Mouse (Mus musculus): ENCODE measurements around the gene Meox2. TPM values are rescaled to one million over a fixed set of nuclear protein-coding genes. Genes with fewer than 3 reads are reported as not detected.

Meox2 gene
- polyA plus RNA-seq, 1 experiment from 2014 or later, result 46.4 TPM

GRCm38 (mm10) chr12:37110977-37111376, 2.6 kb downstream of the Meox2 start:
- no peaks in the 10 kb centered on the region for H3K9me3 ChIP-seq (ENCODE audit: control insufficient read depth, low read length)
- H3K4me1 ChIP-seq (replicated peaks; ENCODE audit: control insufficient read depth, insufficient read depth, low read length), result peaks cover 5% of the 10 kb centered on the region
- 24% methylated on average over 9 of the region's 9 CpGs for WGBS
- peak overlapping the region; percentile 52 for H3K4me2 ChIP-seq (ENCODE audit: low read depth, low read length)
- H3K9ac ChIP-seq (ENCODE audit: low read length), result peak overlapping the region; percentile 64
- no peak for ATAC-seq (ENCODE audit: low read depth)
- peak overlapping the region; percentile 52 for H3K4me3 ChIP-seq (ENCODE audit: low read length)
- H3K27me3 ChIP-seq (ENCODE audit: control insufficient read depth, insufficient read depth, low read depth, low read length), result peaks cover 3% of the 10 kb centered on the region; the same call in 1 of the 2 replicates
- peak overlapping the region; percentile 63 for H3K27ac ChIP-seq (ENCODE audit: low read length)
- H3K36me3 ChIP-seq (ENCODE audit: control insufficient read depth, insufficient read depth, low read length), result no peaks in the 10 kb centered on the region

- H3K4me3 ChIP-seq (ENCODE audit: low read length), result no peak overlapping the region
- no peak for ATAC-seq (ENCODE audit: low read depth)
- H3K36me3 ChIP-seq (ENCODE audit: control insufficient read depth, insufficient read depth, low read length), result no peaks in the 10 kb centered on the region
- WGBS, result 87% methylated on average over 5 of the region's 5 CpGs
- no peaks in the 10 kb centered on the region for H3K4me1 ChIP-seq (replicated peaks; ENCODE audit: control insufficient read depth, insufficient read depth, low read length)
- H3K4me2 ChIP-seq (ENCODE audit: low read depth, low read length), result no peak overlapping the region
- no peak overlapping the region for H3K9ac ChIP-seq (ENCODE audit: low read length)
- no peaks in the 10 kb centered on the region for H3K9me3 ChIP-seq (ENCODE audit: control insufficient read depth, low read length)
- no peak overlapping the region for H3K27ac ChIP-seq (ENCODE audit: low read length)
- H3K27me3 ChIP-seq (ENCODE audit: control insufficient read depth, insufficient read depth, low read depth, low read length), result no peaks in the 10 kb centered on the region
These were observed 10.9 kb downstream of the Meox2 start for GRCm38 (mm10) chr12:37119246-37119645.

- 74% methylated on average over 2 of the region's 2 CpGs for WGBS
- no peak overlapping the region for H3K4me3 ChIP-seq (ENCODE audit: low read length)
- H3K4me2 ChIP-seq (ENCODE audit: low read depth, low read length), result no peak overlapping the region
- no peak overlapping the region for H3K9ac ChIP-seq (ENCODE audit: low read length)
- H3K4me1 ChIP-seq (replicated peaks; ENCODE audit: control insufficient read depth, insufficient read depth, low read length), result no peaks in the 10 kb centered on the region
- H3K9me3 ChIP-seq (ENCODE audit: control insufficient read depth, low read length), result no peaks in the 10 kb centered on the region
- H3K27ac ChIP-seq (ENCODE audit: low read length), result no peak overlapping the region
- no peak for ATAC-seq (ENCODE audit: low read depth)
- no peaks in the 10 kb centered on the region for H3K36me3 ChIP-seq (ENCODE audit: control insufficient read depth, insufficient read depth, low read length)
- H3K27me3 ChIP-seq (ENCODE audit: control insufficient read depth, insufficient read depth, low read depth, low read length), result no peaks in the 10 kb centered on the region
These were observed 15.4 kb downstream of the Meox2 start for GRCm38 (mm10) chr12:37123763-37124162.

GRCm38 (mm10) chr12:37142080-37142703, 33.9 kb downstream of the Meox2 start:
- Histone ChIP-seq H3K27ac (ENCODE audit: low read length) (no peak overlapping the region), H3K36me3 (ENCODE audit: control insufficient read depth, insufficient read depth, low read length) (no peaks in the 10 kb centered on the region), H3K4me3 (ENCODE audit: low read length) (no peak overlapping the region), H3K9me3 (ENCODE audit: control insufficient read depth, low read length) (no peaks in the 10 kb centered on the region), H3K27me3 (ENCODE audit: control insufficient read depth, insufficient read depth, low read depth, low read length) (no peaks in the 10 kb centered on the region), H3K4me1 (replicated peaks; ENCODE audit: control insufficient read depth, insufficient read depth, low read length) (no peaks in the 10 kb centered on the region), H3K4me2 (ENCODE audit: low read depth, low read length) (no peak overlapping the region), H3K9ac (ENCODE audit: low read length) (no peak overlapping the region)
- ATAC-seq (ENCODE audit: low read depth), result peak; percentile 41; the same call in 1 of the 2 replicates
- whole genome bisulfite sequencing, result 27% methylated on average over 3 of the region's 3 CpGs

GRCm38 (mm10) chr12:37143879-37144278, 35.5 kb downstream of the Meox2 start:
- Histone ChIP-seq H3K4me3 (ENCODE audit: low read length) (no peak overlapping the region), H3K36me3 (ENCODE audit: control insufficient read depth, insufficient read depth, low read length) (no peaks in the 10 kb centered on the region), H3K27me3 (ENCODE audit: control insufficient read depth, insufficient read depth, low read depth, low read length) (no peaks in the 10 kb centered on the region), H3K9ac (ENCODE audit: low read length) (no peak overlapping the region), H3K9me3 (ENCODE audit: control insufficient read depth, low read length) (no peaks in the 10 kb centered on the region), H3K4me2 (ENCODE audit: low read depth, low read length) (no peak overlapping the region), H3K4me1 (replicated peaks; ENCODE audit: control insufficient read depth, insufficient read depth, low read length) (no peaks in the 10 kb centered on the region), H3K27ac (ENCODE audit: low read length) (no peak overlapping the region)
- no peak for ATAC-seq (ENCODE audit: low read depth)
- WGBS, result 89% methylated on average over 1 of the region's 1 CpGs

GRCm38 (mm10) chr12:37167742-37168141, 59.4 kb downstream of the Meox2 start:
- no peak overlapping the region for H3K4me3 ChIP-seq (ENCODE audit: low read length)
- no peak overlapping the region for H3K27ac ChIP-seq (ENCODE audit: low read length)
- no peak for ATAC-seq (ENCODE audit: low read depth)
- H3K4me1 ChIP-seq (replicated peaks; ENCODE audit: control insufficient read depth, insufficient read depth, low read length), result no peaks in the 10 kb centered on the region
- no peak overlapping the region for H3K9ac ChIP-seq (ENCODE audit: low read length)
- no peaks in the 10 kb centered on the region for H3K36me3 ChIP-seq (ENCODE audit: control insufficient read depth, insufficient read depth, low read length)
- no peaks in the 10 kb centered on the region for H3K9me3 ChIP-seq (ENCODE audit: control insufficient read depth, low read length)
- H3K4me2 ChIP-seq (ENCODE audit: low read depth, low read length), result no peak overlapping the region
- H3K27me3 ChIP-seq (ENCODE audit: control insufficient read depth, insufficient read depth, low read depth, low read length), result no peaks in the 10 kb centered on the region

GRCm38 (mm10) chr12:37173324-37173723, 65.0 kb downstream of the Meox2 start:
- Histone ChIP-seq H3K9ac (ENCODE audit: low read length) (no peak overlapping the region), H3K4me3 (ENCODE audit: low read length) (no peak overlapping the region), H3K36me3 (ENCODE audit: control insufficient read depth, insufficient read depth, low read length) (no peaks in the 10 kb centered on the region), H3K4me2 (ENCODE audit: low read depth, low read length) (no peak overlapping the region), H3K4me1 (replicated peaks; ENCODE audit: control insufficient read depth, insufficient read depth, low read length) (0 out of 2 replicates have a peak, but pooled peaks cover 4% of the 10 kb centered on the region), H3K27ac (ENCODE audit: low read length) (no peak overlapping the region), H3K27me3 (ENCODE audit: control insufficient read depth, insufficient read depth, low read depth, low read length) (no peaks in the 10 kb centered on the region), H3K9me3 (ENCODE audit: control insufficient read depth, low read length) (no peaks in the 10 kb centered on the region)
- no peak for ATAC-seq (ENCODE audit: low read depth)
- 85% methylated on average over 3 of the region's 3 CpGs for WGBS

GRCm38 (mm10) chr12:37183689-37184088, 75.3 kb downstream of the Meox2 start:
- no peaks in the 10 kb centered on the region for H3K4me1 ChIP-seq (replicated peaks; ENCODE audit: control insufficient read depth, insufficient read depth, low read length)
- no peaks in the 10 kb centered on the region for H3K27me3 ChIP-seq (ENCODE audit: control insufficient read depth, insufficient read depth, low read depth, low read length)
- H3K4me3 ChIP-seq (ENCODE audit: low read length), result no peak overlapping the region
- H3K36me3 ChIP-seq (ENCODE audit: control insufficient read depth, insufficient read depth, low read length), result no peaks in the 10 kb centered on the region
- no peak overlapping the region for H3K27ac ChIP-seq (ENCODE audit: low read length)
- H3K4me2 ChIP-seq (ENCODE audit: low read depth, low read length), result no peak overlapping the region
- ATAC-seq (ENCODE audit: low read depth), result no peak
- H3K9ac ChIP-seq (ENCODE audit: low read length), result no peak overlapping the region
- no peaks in the 10 kb centered on the region for H3K9me3 ChIP-seq (ENCODE audit: control insufficient read depth, low read length)

- H3K4me2 ChIP-seq (ENCODE audit: low read depth, low read length), result no peak overlapping the region
- H3K27me3 ChIP-seq (ENCODE audit: control insufficient read depth, insufficient read depth, low read depth, low read length), result no peaks in the 10 kb centered on the region
- H3K4me1 ChIP-seq (replicated peaks; ENCODE audit: control insufficient read depth, insufficient read depth, low read length), result no peaks in the 10 kb centered on the region
- no peaks in the 10 kb centered on the region for H3K9me3 ChIP-seq (ENCODE audit: control insufficient read depth, low read length)
- WGBS, result 28% methylated on average over 5 of the region's 5 CpGs
- H3K9ac ChIP-seq (ENCODE audit: low read length), result no peak overlapping the region
- no peak overlapping the region for H3K27ac ChIP-seq (ENCODE audit: low read length)
- H3K4me3 ChIP-seq (ENCODE audit: low read length), result no peak overlapping the region
- no peak for ATAC-seq (ENCODE audit: low read depth)
- H3K36me3 ChIP-seq (ENCODE audit: control insufficient read depth, insufficient read depth, low read length), result no peaks in the 10 kb centered on the region
These were observed 80.7 kb downstream of the Meox2 start for GRCm38 (mm10) chr12:37188940-37189488.

Data from lung, embryonic 16.5 days (tissue).